Mouse (Mus musculus): ENCODE results near the gene Prune1. TPM values are rescaled to one million over a fixed set of nuclear protein-coding genes. Genes with fewer than 3 reads are reported as not detected.

Prune1 gene
- polyA plus RNA-seq, 1 experiment from 2014 or later, result 63.8 TPM

DNA sequence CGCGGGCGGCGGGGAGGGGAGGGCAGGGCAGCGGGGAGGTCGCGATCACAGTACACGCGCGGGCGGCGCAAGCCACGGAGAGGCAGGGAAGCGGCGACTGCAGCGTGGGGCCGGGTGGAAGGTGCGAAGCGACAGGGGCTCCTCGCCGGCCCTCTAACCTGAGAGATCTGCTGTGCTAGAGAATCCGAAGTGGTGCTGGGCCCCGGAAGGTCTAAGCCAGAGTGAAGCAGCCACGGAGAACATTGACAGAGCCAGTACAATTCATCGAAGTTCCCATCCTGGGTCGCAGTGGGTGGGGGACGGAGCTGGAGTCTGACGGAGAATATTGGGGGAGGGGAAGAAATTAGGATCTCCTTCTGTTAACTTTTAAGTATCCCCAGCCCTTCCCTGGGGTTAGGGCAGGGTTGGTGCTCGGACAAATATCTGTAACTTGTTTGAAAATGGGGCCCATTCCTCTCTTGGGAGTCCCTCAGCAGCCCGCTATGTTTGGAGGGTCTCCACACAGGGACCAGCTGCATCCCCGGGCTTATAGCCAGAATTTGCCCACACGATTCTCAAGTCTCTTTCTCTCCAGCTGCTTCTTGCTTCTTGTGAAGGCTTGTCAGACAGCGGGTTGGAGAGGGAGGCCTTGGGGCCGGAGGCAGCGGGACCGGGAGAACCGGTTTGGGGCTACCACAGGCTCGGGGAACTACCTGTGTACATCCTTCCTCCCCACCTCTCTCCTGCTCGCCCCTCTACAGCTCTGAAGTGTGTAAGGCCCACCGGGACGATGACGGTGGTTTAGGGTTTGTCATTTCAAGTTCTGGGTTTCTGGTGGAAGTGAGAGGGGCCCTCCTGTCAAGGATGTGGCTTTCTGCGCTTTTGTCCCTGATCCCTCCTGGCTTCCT lies 52.7 kb downstream of the Prune1 start:
- H3K9ac ChIP-seq, result peak overlapping the region; percentile 86
- H3K36me3 ChIP-seq (replicated peaks; ENCODE audit: control insufficient read depth, insufficient read depth), result peaks cover 48% of the 10 kb centered on the region
- peak overlapping the region; percentile 67 for H3K4me3 ChIP-seq (replicated peaks; ENCODE audit: low read length)
- H3K4me1 ChIP-seq (replicated peaks; ENCODE audit: control insufficient read depth, insufficient read depth, low read length), result peaks cover 50% of the 10 kb centered on the region
- H3K9me3 ChIP-seq (ENCODE audit: control insufficient read depth, low read length), result no peaks in the 10 kb centered on the region
- peak; percentile 51 for DNase-seq (ENCODE audit: low spot score)
- peak overlapping the region; percentile 70 for H3K4me2 ChIP-seq (replicated peaks)
- peak overlapping the region; percentile 98 for H3K27ac ChIP-seq
- H3K27me3 ChIP-seq (ENCODE audit: control insufficient read depth, insufficient read depth, low read length), result no peaks in the 10 kb centered on the region
- 1% methylated on average over 41 of the region's 43 CpGs for WGBS
- no peak; the same call in none of the 2 replicates for ATAC-seq (ENCODE audit: low FRiP score)

DNA sequence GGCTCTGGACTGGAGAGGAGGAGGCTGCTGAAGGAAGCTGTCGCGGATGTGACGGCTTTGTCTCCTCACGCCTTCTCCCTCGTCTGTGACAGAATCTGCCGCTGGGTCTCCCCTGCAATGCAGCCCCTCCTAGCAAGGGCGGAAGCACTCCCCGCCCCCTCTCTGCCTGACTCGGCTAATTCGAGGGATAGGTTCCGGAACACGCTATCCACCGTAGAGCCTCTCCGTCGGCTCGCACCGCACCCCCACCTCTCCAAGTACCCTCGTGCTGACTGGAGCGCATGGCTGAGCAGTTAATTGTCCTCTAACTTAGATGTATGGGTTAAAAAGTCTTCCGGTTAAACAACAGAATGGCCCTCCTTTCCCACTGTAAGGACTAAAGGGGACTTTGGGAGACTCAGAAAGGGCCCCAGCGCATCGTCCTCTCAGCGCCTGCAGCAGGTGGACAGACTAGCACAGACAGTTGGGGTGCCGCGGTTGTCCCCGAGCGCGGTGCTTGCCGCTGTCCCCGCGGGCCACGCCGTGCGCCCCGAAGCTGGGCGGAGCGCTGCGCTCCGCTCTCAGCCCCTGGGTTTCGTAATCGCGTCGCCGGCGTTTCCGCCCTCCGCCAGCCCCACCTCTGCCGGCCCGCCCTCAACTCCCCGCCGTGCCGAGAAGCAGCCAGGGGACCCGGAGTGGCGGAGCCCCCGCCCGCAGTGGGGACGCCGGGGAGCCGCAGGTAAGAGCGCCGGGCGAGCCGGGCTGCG lies 53.6 kb downstream of the Prune1 start, which contains the start of gene Cdc42se1:
Cdc42se1 (plus strand) TSS at position 585 of the 746 bp plus-strand sequence.
- WGBS, result under 1% methylated on average over 63 of the region's 64 CpGs
- peak within 1 kb of the TSS; percentile 67 for H3K4me3 ChIP-seq (replicated peaks; ENCODE audit: low read length)
- peaks cover 51% of the 10 kb centered on the region for H3K4me1 ChIP-seq (replicated peaks; ENCODE audit: control insufficient read depth, insufficient read depth, low read length)
- peak within 1 kb of the TSS; percentile 98 for H3K27ac ChIP-seq
- ATAC-seq (ENCODE audit: low FRiP score), result peak; percentile 91
- H3K4me2 ChIP-seq (replicated peaks), result peak within 1 kb of the TSS; percentile 70
- H3K27me3 ChIP-seq (ENCODE audit: control insufficient read depth, insufficient read depth, low read length), result no peaks in the 10 kb centered on the region
- peak; percentile 91 for DNase-seq (ENCODE audit: low spot score)
- H3K36me3 ChIP-seq (replicated peaks; ENCODE audit: control insufficient read depth, insufficient read depth), result peaks cover 48% of the 10 kb centered on the region
- H3K9me3 ChIP-seq (ENCODE audit: control insufficient read depth, low read length), result no peaks in the 10 kb centered on the region
- H3K9ac ChIP-seq, result peak within 1 kb of the TSS; percentile 86

DNA sequence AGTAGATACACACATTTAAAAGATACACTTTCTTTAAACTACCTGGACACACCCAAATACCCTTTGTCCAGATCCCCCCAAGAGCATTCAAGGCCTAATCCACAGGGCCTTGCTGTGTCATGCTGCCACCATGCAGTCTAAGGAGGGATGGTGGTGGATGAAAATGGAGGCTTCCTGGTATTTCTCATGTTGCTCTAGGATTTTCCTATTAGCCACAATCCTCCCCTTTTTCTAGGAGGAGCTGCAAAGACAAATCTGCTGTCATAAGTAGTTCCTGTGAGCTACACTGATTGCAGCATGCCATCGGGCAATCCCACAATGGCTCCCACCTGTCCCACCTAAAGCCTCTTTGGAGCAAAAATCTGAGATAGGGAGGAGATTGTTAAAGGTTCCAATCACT lies 54.7 kb downstream of the Prune1 start:
- 4% methylated on average over 1 of the region's 1 CpGs for WGBS
- H3K9me3 ChIP-seq (ENCODE audit: control insufficient read depth, low read length), result no peaks in the 10 kb centered on the region

DNA sequence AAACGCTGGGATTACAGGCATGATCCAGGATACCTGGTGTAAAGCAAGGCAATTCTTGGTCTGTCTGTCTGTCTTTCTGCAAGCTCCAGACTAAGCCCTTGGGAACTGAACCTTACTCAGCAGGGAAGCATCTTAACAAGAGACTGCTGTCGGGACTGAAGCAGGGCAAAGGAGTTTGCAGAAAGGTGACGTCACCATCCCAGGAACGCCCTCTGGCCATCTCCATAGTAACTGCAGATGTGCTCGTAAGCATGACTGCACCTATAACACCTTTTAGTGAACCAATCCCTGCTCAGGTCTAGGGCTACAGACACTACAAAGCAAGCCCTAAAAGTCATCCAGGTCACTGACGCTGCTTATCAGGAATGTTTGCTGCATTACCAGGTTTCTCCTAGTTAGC lies 57.6 kb downstream of the Prune1 start:
- no peak overlapping the region for H3K27ac ChIP-seq
- H3K36me3 ChIP-seq (replicated peaks; ENCODE audit: control insufficient read depth, insufficient read depth), result peaks cover 68% of the 10 kb centered on the region
- 28% methylated on average over 6 of the region's 6 CpGs for WGBS
- H3K9me3 ChIP-seq (ENCODE audit: control insufficient read depth, low read length), result no peaks in the 10 kb centered on the region
- no peak overlapping the region for H3K4me3 ChIP-seq (replicated peaks; ENCODE audit: low read length)
- DNase-seq (ENCODE audit: low spot score), result peak; percentile 50
- ATAC-seq (ENCODE audit: low FRiP score), result no peak
- no peaks in the 10 kb centered on the region for H3K27me3 ChIP-seq (ENCODE audit: control insufficient read depth, insufficient read depth, low read length)
- no peak overlapping the region for H3K9ac ChIP-seq
- peak overlapping the region; percentile 30 for H3K4me2 ChIP-seq (replicated peaks)
- H3K4me1 ChIP-seq (replicated peaks; ENCODE audit: control insufficient read depth, insufficient read depth, low read length), result peaks cover 29% of the 10 kb centered on the region

More for the DNA sequence above, 54.7 kb downstream of the Prune1 start:
- Histone ChIP-seq H3K4me2 (replicated peaks) (peak overlapping the region; percentile 70), H3K27me3 (ENCODE audit: control insufficient read depth, insufficient read depth, low read length) (no peaks in the 10 kb centered on the region), H3K9ac (peak overlapping the region; percentile 86), H3K36me3 (replicated peaks; ENCODE audit: control insufficient read depth, insufficient read depth) (peaks cover 48% of the 10 kb centered on the region), H3K4me1 (replicated peaks; ENCODE audit: control insufficient read depth, insufficient read depth, low read length) (peaks cover 51% of the 10 kb centered on the region), H3K27ac (peak overlapping the region; percentile 98), H3K4me3 (replicated peaks; ENCODE audit: low read length) (peak overlapping the region; percentile 67)
- ATAC-seq (ENCODE audit: low FRiP score) (no peak), DNase-seq (ENCODE audit: low spot score) (peak; percentile 60)

DNA sequence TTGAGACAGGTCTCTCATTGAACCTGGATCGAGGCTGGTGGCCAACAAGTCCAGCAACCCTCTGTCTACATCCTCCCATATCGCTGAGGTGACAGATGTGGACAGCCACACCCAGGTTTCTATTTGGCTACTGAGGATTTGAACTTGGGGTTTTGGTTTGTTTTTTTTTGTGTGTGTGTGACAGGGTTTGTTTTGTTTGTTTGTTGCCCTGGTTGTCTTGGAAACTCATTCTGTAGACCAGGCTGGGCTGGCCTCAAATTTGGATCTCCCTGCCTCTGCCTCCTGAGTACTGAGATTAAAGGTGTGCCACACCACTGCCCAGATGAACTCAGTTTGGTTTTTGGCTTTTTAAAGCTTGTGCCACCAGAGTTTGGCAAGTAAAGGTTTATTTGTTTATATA lies 58.8 kb downstream of the Prune1 start:
- Histone ChIP-seq H3K9me3 (ENCODE audit: control insufficient read depth, low read length) (no peaks in the 10 kb centered on the region), H3K4me3 (replicated peaks; ENCODE audit: low read length) (no peak overlapping the region), H3K36me3 (replicated peaks; ENCODE audit: control insufficient read depth, insufficient read depth) (peaks cover 76% of the 10 kb centered on the region), H3K27me3 (ENCODE audit: control insufficient read depth, insufficient read depth, low read length) (no peaks in the 10 kb centered on the region), H3K4me1 (replicated peaks; ENCODE audit: control insufficient read depth, insufficient read depth, low read length) (peaks cover 32% of the 10 kb centered on the region), H3K9ac (no peak overlapping the region), H3K4me2 (replicated peaks) (no peak overlapping the region), H3K27ac (no peak overlapping the region)
- WGBS, result 93% methylated on average over 2 of the region's 2 CpGs
- ATAC-seq (ENCODE audit: low FRiP score) (no peak), DNase-seq (ENCODE audit: low spot score) (no peak)

DNA sequence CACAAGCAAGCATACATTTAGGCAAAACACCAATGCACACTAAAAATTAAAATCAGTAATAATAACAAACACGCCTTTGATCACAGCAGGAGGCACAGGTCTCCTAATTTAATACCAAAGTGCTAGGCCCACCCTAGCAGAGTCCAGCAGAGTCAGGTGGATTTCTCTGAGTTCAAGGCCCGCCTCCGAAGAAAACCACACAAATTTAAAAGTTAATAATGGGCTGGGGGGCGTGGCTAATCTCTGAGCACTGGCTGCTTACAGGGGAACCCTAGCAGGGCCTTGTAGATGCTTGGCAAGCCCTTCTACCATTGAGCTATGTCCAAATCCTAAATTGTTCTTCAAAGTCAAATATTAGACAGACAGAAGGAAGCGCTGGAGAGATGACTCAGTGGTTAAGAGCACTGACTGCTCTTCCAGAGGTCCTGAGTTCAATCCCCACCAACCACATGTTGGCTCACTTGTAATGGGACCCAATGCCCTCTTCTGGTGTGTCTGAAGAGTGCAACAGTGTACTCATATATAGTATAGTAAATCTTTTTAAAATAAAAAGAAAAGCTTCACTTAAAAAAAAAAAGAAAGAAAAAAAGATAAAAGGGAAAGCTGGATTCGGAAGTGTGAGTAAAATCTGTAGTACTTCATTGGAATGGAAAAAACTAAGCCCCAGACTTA lies 63.3 kb downstream of the Prune1 start:
- Histone ChIP-seq H3K27me3 (ENCODE audit: control insufficient read depth, insufficient read depth, low read length) (no peaks in the 10 kb centered on the region), H3K9ac (no peak overlapping the region), H3K36me3 (replicated peaks; ENCODE audit: control insufficient read depth, insufficient read depth) (peaks cover 64% of the 10 kb centered on the region), H3K4me1 (replicated peaks; ENCODE audit: control insufficient read depth, insufficient read depth, low read length) (0 out of 2 replicates have a peak, but pooled peaks cover 12% of the 10 kb centered on the region), H3K4me3 (replicated peaks; ENCODE audit: low read length) (peak overlapping the region; percentile 66), H3K9me3 (ENCODE audit: control insufficient read depth, low read length) (no peaks in the 10 kb centered on the region), H3K27ac (peak overlapping the region; percentile 93; the same call in 1 of the 2 replicates), H3K4me2 (replicated peaks) (peak overlapping the region; percentile 68)
- WGBS, result 82% methylated on average over 6 of the region's 6 CpGs
- ATAC-seq (ENCODE audit: low FRiP score) (no peak), DNase-seq (ENCODE audit: low spot score) (no peak)

DNA sequence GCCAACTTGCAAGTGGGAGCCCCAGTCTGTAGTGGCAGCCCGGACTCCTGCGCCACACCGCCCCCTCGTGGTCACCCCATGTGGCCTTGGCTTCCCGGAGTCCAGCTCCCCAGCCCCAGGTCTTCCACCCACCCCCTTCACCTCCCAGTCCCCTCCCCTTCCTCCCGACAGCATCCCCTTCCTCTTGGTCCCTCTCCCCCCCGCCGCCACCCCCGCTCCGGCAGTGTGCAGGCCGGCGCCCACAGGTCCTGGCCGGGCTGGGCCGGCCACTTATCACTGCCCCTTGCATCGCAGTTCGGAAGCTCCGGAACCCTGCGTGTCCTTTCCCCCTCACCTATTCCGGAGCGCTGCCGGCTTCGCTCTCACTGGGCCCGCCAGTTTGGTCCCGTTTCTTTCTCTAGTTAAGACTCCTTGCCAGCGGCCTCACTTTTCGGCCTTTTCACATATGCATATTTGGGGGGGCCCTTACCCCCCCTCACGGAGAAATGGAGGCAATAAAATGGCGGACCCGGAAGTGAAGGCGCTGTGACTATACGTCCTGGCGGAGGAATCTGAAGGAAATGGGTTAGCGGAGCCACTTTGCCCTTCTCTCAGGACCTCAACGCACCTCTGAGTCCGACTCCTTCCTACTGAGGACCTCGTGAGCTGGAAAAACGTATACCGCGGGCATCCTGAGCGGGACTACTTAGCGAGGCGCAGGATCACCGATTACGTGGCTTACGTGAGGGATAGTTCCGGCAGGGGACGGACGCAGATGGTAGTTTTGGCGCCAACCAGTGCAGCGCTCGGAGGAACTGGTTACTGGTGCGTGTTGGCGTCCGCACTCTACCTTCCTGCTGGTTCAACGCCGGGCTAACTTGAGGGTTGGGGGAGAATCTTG lies 64.4 kb downstream of the Prune1 start, which contains the start of gene Gabpb2:
Gabpb2 (minus strand) TSS at position 662 of the 880 bp plus-strand sequence.
- peaks cover 53% of the 10 kb centered on the region for H3K36me3 ChIP-seq (replicated peaks; ENCODE audit: control insufficient read depth, insufficient read depth)
- peak within 1 kb of the TSS; percentile 68 for H3K4me2 ChIP-seq (replicated peaks)
- ATAC-seq (ENCODE audit: low FRiP score) (peak; percentile 90), DNase-seq (ENCODE audit: low spot score) (peak; percentile 84)
- under 1% methylated on average over 56 of the region's 56 CpGs for WGBS
- peak within 1 kb of the TSS; percentile 66 for H3K4me3 ChIP-seq (replicated peaks; ENCODE audit: low read length)
- H3K4me1 ChIP-seq (replicated peaks; ENCODE audit: control insufficient read depth, insufficient read depth, low read length), result 0 out of 2 replicates have a peak, but pooled peaks cover 12% of the 10 kb centered on the region
- H3K27me3 ChIP-seq (ENCODE audit: control insufficient read depth, insufficient read depth, low read length), result no peaks in the 10 kb centered on the region
- H3K9ac ChIP-seq, result peak within 1 kb of the TSS; percentile 92
- H3K27ac ChIP-seq, result peak within 1 kb of the TSS; percentile 93
- no peaks in the 10 kb centered on the region for H3K9me3 ChIP-seq (ENCODE audit: control insufficient read depth, low read length)

DNA sequence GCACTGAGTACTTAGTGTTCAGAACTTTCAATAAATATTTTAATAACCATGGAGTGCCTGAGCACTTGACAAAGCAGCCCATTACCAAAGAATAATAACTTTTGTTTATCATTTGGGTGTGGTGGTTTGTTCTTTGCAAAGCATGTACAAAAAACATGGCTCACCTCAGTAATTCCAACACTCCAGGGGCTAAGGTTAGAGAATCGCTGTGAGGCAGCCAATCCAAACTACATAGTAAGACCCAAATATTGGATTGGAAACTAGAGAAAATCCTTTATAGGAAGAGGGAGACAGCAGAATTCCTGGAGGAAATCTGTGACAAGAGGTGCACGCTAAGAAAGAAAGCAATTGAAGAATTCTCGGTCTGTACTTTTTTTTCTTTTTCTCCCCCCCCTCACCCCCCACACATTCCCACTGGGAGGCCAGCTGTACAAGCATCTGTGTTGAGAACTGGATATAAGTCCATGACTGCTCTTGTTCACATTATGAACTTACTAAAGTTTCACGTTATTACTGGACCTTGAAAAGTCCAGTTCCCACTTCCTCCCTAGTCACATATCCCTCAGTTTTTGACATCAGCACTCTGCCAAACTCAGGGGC lies 65.1 kb downstream of the Prune1 start:
- DNase-seq (ENCODE audit: low spot score), result no peak
- 0 out of 2 replicates have a peak, but pooled peaks cover 12% of the 10 kb centered on the region for H3K4me1 ChIP-seq (replicated peaks; ENCODE audit: control insufficient read depth, insufficient read depth, low read length)
- H3K36me3 ChIP-seq (replicated peaks; ENCODE audit: control insufficient read depth, insufficient read depth), result peaks cover 47% of the 10 kb centered on the region
- 26% methylated on average over 4 of the region's 4 CpGs for WGBS
- H3K27me3 ChIP-seq (ENCODE audit: control insufficient read depth, insufficient read depth, low read length), result no peaks in the 10 kb centered on the region
- no peaks in the 10 kb centered on the region for H3K9me3 ChIP-seq (ENCODE audit: control insufficient read depth, low read length)
- peak overlapping the region; percentile 66 for H3K4me3 ChIP-seq (replicated peaks; ENCODE audit: low read length)
- H3K9ac ChIP-seq, result peak overlapping the region; percentile 92
- peak overlapping the region; percentile 68 for H3K4me2 ChIP-seq (replicated peaks)
- no peak for ATAC-seq (ENCODE audit: low FRiP score)
- H3K27ac ChIP-seq, result peak overlapping the region; percentile 93

All from hindbrain, embryonic 14.5 days (tissue).